ENCODE assay signal across 20 mouse cellular contexts in the genomic region with DNA sequence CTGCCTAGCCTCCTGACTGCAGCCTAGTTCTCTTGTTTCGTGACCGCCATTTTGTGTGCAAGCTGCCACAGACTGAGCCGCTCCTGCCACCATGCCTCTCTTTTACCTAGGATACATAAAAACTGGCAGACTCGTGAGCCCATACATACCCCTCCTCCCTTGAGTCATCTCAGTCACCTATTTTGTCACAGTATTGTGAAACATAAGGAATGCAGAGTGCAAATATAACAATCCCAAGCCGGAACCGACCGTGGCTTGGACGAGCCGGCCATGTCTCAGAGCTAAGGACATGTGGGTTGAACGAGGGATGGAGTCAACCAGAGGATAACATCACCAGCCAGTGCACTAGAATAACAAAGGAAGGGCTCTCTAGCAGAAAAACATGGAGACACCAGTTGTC.
DNase-seq lines count a peak whose midpoint lies in the region; ATAC-seq and TF ChIP-seq lines count a peak whose summit lies in the region.
"Had no signal": no experiment of that assay in that cellular context is flagged by ENCODE, and none has a peak within 500 bp of the region (broad histone marks: within the 10 kb centered on the region; RNA-seq: fewer than 3 reads in every experiment).

No protein-coding gene starts in this region.

- peaks cover 13% of the 10 kb centered on the region for H3K4me1 ChIP-seq in heart, adult 2 months (ENCODE audit: control insufficient read depth, insufficient read depth, low read length)
- H3K4me1 ChIP-seq in lung, postnatal 0 days (ENCODE audit: insufficient read depth, low read depth, low read length): peaks cover 12% of the 10 kb centered on the region
- no peaks in the 10 kb centered on the region; the same call in 1 of the 2 replicates for H3K4me1 ChIP-seq in midbrain, embryonic 13.5 days (replicated peaks)
- H3K4me1 ChIP-seq: embryonic facial prominence, embryonic 12.5 days; forebrain, embryonic 13.5 days; forebrain, embryonic 15.5 days had no signal

- H3K9ac ChIP-seq in heart, adult 2 months (ENCODE audit: low read depth, low read length): no peak overlapping the region
- H3K9ac ChIP-seq in lung, postnatal 0 days (replicated peaks; ENCODE audit: low read depth): no peak overlapping the region
- no peak overlapping the region for H3K9ac ChIP-seq in midbrain, embryonic 13.5 days (replicated peaks)
- H3K9ac ChIP-seq: embryonic facial prominence, embryonic 12.5 days; forebrain, embryonic 13.5 days; forebrain, embryonic 15.5 days; forebrain, postnatal 0 days had no signal

- no peak overlapping the region for H3K27ac ChIP-seq in heart, adult 2 months
- no peak overlapping the region for H3K27ac ChIP-seq in lung, postnatal 0 days (ENCODE audit: low read length)
- no peak overlapping the region for H3K27ac ChIP-seq in midbrain, embryonic 13.5 days
- H3K27ac ChIP-seq: embryonic facial prominence, embryonic 10.5 days; embryonic facial prominence, embryonic 12.5 days; forebrain, embryonic 13.5 days; forebrain, embryonic 15.5 days had no signal

- no peak overlapping the region for H3K4me3 ChIP-seq in heart, adult 2 months
- H3K4me3 ChIP-seq in lung, postnatal 0 days (ENCODE audit: low read depth, low read length): no peak overlapping the region
- H3K4me3 ChIP-seq in midbrain, embryonic 13.5 days (replicated peaks): no peak overlapping the region
- H3K4me3 ChIP-seq: embryonic facial prominence, embryonic 10.5 days; embryonic facial prominence, embryonic 12.5 days; forebrain, embryonic 13.5 days; forebrain, embryonic 15.5 days had no signal

- no peak for ATAC-seq in lung, postnatal 0 days
- no peak for ATAC-seq in midbrain, embryonic 13.5 days
- ATAC-seq: forebrain, embryonic 13.5 days; forebrain, embryonic 15.5 days; forebrain, postnatal 0 days had no signal

- WGBS in heart, adult 2 months: 94% methylated on average over 10 of the region's 10 CpGs
- WGBS in lung, postnatal 0 days: 61% methylated on average over 10 of the region's 10 CpGs
- 92% methylated on average over 10 of the region's 10 CpGs for WGBS in midbrain, embryonic 13.5 days

- H3K9me3 ChIP-seq in lung, postnatal 0 days (ENCODE audit: low read length): no peaks in the 10 kb centered on the region
- H3K9me3 ChIP-seq in midbrain, embryonic 13.5 days: no peaks in the 10 kb centered on the region
- H3K9me3 ChIP-seq: embryonic facial prominence, embryonic 10.5 days; embryonic facial prominence, embryonic 12.5 days; forebrain, embryonic 13.5 days; forebrain, embryonic 15.5 days had no signal

- H3K4me2 ChIP-seq in lung, postnatal 0 days (replicated peaks; ENCODE audit: low read depth, low read length): no peak overlapping the region
- no peak overlapping the region for H3K4me2 ChIP-seq in midbrain, embryonic 13.5 days (replicated peaks)
- H3K4me2 ChIP-seq: embryonic facial prominence, embryonic 12.5 days; forebrain, embryonic 13.5 days; forebrain, embryonic 15.5 days had no signal

- H3K36me3 ChIP-seq in heart, adult 2 months (ENCODE audit: control insufficient read depth, insufficient read depth, low read length): peaks cover 11% of the 10 kb centered on the region
- no peaks in the 10 kb centered on the region for H3K36me3 ChIP-seq in lung, postnatal 0 days (ENCODE audit: insufficient read depth, low read length)
- H3K36me3 ChIP-seq in midbrain, embryonic 13.5 days: no peaks in the 10 kb centered on the region
- H3K36me3 ChIP-seq: embryonic facial prominence, embryonic 10.5 days; embryonic facial prominence, embryonic 12.5 days; forebrain, embryonic 15.5 days had no signal

- peaks cover 2% of the 10 kb centered on the region; the same call in 1 of the 2 replicates for H3K79me2 ChIP-seq in heart, adult 2 months (replicated peaks; ENCODE audit: control insufficient read depth, insufficient read depth, low read length)

- peak; percentile 67 for DNase-seq in heart, adult 11 months
- DNase-seq in heart, adult 2 months: no peak
- DNase-seq in lung, postnatal 0 days (ENCODE audit: low spot score): no peak
- DNase-seq in lung, postnatal 25 days (ENCODE audit: low spot score): no peak
- peak; percentile 56 for DNase-seq in yolk sac, embryonic 10.5 days (ENCODE audit: low spot score)
- DNase-seq: adrenal gland, adult 2 months; adrenal gland, postnatal 10 days; adrenal gland, postnatal 25 days; B cell, adult 2 months; cerebellum, adult 11-12 months; cerebellum, adult 2 months; cerebellum, adult 9-10 months; cerebellum, postnatal 10 days; cerebellum, postnatal 25 days; forebrain, postnatal 0 days had no signal

- intact Hi-C loops in heart, adult 2 months (cut with DNase I): no loop called here

- no peaks in the 10 kb centered on the region for H3K27me3 ChIP-seq in heart, adult 2 months (ENCODE audit: control insufficient read depth, insufficient read depth, low read length)
- H3K27me3 ChIP-seq in lung, postnatal 0 days (replicated peaks; ENCODE audit: insufficient read depth, low read length): no peaks in the 10 kb centered on the region
- no peaks in the 10 kb centered on the region for H3K27me3 ChIP-seq in midbrain, embryonic 13.5 days
- H3K27me3 ChIP-seq: embryonic facial prominence, embryonic 12.5 days; forebrain, embryonic 13.5 days; forebrain, embryonic 15.5 days had no signal

- TF ChIP-seq CTCF in heart, adult 2 months (IDR thresholded peaks at IDR 0.05): no peak
- TF ChIP-seq CTCF in lung, postnatal 0 days (IDR thresholded peaks at IDR 0.05): no peak

- no peak for TF ChIP-seq EP300 in heart, adult 2 months (IDR thresholded peaks at IDR 0.05; ENCODE audit: insufficient read depth, low read depth, low read length)
- 0 out of 2 replicates have a peak, but pooled peaks have one; percentile 16 for TF ChIP-seq EP300 in lung, postnatal 0 days (IDR thresholded peaks at IDR 0.05)

- TF ChIP-seq POLR2A in heart, adult 2 months (IDR thresholded peaks at IDR 0.05; ENCODE audit: insufficient read depth, low read depth, low read length): no peak

Comparison
In these comparisons a context has a peak if more than half of its experiments do, and no peak if none do; other contexts are left out.
1. DNase-seq: peak in heart, adult 11 months (single experiment) and yolk sac, embryonic 10.5 days (single experiment); none in heart, adult 2 months (0 of 2), lung, postnatal 0 days (single experiment) and lung, postnatal 25 days (single experiment).